Mouse (Mus musculus) MN1 (cell line): ENCODE measurements around the gene Tmem150a.

Experiments
- DNase-seq: peaks from one replicate; pipeline ENCODE4 v3.0.0-alpha.2; 2016; ENCODE audit warnings: low spot score

The Tmem150a gene

DNA sequence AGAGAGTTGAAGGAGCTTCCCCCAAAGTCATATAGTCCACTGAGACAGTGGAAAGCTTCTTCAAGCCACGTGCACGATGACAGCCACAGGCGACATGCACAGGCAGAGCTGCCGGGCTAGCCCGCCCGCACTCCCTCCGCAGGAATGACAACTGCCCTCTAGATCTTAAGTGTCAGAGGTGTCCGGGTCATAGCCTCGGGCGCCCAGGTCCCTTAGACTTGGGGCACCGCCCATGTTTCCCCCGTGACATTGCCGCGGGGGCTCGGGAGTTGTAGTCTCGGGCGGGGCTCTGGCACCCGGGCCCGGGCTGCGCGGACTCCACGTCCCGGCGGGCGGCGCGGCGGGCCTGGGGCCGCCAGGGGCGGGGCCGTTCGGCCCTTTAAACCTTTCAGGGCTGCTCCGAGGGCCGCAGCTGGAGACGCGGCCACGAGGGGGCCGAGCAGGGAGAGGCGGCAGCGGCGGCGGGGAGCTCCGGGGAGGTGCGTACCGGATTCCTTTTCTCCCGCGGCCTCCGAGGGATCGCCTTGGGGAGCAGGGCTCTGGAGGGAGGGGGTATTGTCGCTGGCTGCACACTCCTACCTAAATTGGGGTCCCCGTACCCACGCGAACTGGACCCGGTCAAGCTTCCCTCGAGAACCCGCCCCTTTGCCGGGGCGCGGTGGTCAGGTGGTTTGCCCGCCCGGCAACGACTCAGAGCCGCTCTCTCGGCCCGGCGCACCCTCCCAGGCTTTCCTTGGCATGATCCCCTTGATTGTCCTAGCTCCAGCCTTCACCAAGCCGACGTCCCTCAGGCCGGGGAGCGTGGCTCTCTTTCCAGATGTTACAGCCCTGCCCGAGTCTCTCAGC, at the start of gene Tmem150a:
TSS of gene Tmem150a (plus strand) at position 382 of the 846 bp plus-strand sequence.
- peak; percentile 86 for DNase-seq

- DNase-seq: no peak
Measured at GRCm38 (mm10) chr6:72312198-72312597, 43.0 kb upstream of the Tmem150a start.

GRCm38 (mm10) chr6:72313124-72313867, 42.0 kb upstream of the Tmem150a start:
- no peak for DNase-seq

GRCm38 (mm10) chr6:72315384-72315783, 39.9 kb upstream of the Tmem150a start:
- DNase-seq: no peak

DNA sequence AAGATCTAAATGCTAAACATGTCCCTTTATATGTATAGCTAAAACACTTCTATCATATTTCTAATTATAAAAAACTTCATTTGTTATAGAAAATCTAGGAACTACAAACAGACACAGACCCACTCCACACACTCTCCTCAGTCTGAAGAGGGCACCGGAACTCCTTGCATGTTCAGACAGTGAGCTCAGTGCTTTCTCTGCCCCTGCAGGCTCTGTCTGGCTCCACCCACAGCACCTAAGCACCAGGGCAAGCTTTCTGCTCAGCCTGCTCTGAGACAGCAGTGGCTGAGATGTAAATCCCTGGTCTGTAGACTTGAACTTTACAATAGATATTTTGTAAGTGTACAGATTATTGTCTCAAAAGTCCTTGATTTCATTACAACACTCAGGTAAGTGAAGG, 39.2 kb upstream of the Tmem150a start:
- no peak for DNase-seq

- no peak for DNase-seq
Measured at GRCm38 (mm10) chr6:72318440-72318839, 36.8 kb upstream of the Tmem150a start.

DNA sequence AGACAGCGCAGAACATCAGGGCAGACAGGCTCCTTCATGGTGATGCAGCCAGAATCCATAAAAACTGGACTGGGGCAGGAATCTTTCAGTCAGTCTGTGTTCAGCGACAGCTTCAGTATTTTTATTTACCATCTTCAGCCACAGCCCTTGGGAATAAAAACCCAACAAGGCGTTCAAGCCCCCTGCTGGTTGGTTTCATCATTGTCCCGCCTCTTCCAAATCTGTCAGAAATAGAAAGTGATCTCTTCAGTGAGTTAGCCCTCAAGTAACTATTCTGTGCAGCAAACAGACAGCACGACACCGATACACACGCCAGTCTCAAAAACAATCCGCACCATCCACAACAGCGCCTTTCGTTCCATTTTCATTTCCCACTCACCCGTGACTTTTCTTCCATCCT, 36.2 kb upstream of the Tmem150a start:
- DNase-seq: peak; percentile 59

GRCm38 (mm10) chr6:72322936-72323335, 32.3 kb upstream of the Tmem150a start:
- no peak for DNase-seq

- DNase-seq: no peak
Measured at GRCm38 (mm10) chr6:72323786-72324508, 31.3 kb upstream of the Tmem150a start.

GRCm38 (mm10) chr6:72326274-72326673, 29.0 kb upstream of the Tmem150a start:
- DNase-seq: peak; percentile 42

DNA sequence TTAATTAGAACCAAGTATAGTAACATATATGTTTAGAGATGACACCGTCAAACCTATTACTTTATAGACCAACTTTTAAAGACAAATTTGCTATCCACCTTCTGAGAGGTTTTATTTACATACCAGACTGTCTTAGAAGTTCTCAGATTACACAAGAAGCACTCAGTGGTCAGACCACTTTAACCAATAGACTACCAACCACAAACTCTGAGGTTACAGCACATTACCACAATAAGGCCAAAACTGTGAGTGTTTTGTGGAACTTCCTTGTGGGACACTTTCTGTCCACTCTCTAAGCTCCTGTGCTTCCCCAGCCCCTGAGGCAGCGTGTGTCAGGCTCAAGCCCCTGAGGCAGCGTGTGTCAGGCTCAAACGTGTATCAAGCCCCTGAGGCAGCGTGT, 26.2 kb upstream of the Tmem150a start:
- DNase-seq: no peak

GRCm38 (mm10) chr6:72330133-72330532, 25.1 kb upstream of the Tmem150a start:
- no peak for DNase-seq

DNA sequence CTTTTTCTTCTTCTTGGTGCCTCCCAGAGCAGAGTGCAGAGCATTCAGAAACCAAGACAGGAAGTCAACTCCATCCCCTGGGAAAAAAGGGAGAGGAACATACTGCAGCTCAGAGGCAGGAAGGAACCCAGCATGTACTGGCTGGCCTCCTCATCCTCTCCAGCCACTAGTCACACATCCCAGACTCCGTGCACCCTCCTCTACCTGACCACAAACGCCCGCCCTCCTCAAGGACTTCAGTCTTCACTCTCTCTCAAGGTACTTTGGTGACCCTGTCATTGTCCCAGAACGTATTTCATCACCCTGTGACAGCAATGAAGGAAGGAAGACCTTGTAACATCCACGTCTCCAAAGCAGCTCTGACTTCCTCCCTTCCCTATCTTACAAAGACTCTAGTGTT, 22.1 kb upstream of the Tmem150a start:
- no peak for DNase-seq

DNA sequence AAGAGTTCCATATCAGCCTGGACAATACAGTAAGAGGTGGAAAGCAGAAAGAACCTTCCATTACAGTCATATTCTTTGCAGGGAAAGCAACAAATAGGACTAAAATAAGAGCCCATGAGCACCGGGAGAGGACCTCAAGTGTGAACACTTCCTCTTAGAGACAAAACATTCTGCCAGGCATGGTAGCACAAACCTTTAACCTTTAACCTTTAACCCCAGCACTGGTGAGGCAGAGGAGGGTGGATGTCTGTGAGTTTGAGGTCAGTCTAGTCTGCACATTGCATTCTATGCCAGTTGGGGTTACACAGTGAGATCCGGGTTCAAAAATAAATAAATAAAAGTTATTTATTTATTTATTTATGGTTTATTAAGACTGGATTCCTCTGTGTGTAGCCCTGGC, 14.8 kb upstream of the Tmem150a start:
- no peak for DNase-seq

- no peak for DNase-seq
Measured at GRCm38 (mm10) chr6:72344396-72345073, 10.7 kb upstream of the Tmem150a start.

DNA sequence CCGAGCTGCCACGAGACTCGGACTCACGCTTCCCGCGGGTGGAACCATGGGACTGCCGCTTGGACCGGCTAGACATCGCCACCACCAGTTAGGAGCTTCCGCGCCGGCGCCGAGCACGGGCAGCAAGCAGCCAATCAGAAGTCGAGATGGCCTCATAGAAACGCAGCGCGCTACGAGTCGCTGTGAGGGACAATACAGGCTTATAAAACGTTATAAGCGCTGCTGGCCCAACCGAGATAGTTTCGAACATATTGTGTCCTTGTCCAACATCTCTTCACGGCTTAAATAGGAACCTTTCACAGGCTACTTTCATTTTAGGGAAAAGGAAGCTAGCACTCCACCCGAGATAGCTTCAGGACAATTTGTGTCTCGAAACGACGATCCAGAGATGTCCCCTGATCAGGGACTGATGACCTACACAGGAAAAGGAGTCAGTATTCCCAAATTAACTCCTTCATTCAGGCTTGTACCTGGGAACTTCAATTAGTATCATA, 10.1 kb upstream of the Tmem150a start, which contains the start of gene Usp39:
TSS of gene Usp39 (minus strand) at position 111 of the 494 bp plus-strand sequence.
- DNase-seq: peak; percentile 96

DNA sequence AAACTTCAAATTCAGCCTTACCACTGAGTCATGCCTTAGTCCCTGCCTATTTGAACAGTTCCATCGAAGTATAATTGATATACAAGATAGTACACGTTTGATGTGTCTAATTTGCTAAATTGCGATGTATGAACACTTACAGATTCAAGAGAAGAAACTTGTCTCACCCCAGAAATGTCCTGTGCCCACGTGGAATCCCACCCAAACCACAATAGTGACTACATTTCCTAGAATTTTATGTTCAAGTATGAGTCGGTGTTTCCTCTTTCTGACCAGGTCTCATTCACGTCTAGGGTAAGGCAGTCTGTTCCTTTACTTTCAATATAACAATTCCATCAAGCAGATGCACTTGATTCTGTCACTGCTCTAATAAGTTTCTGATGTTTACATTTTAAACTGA, 9.6 kb upstream of the Tmem150a start:
- no peak for DNase-seq

DNA sequence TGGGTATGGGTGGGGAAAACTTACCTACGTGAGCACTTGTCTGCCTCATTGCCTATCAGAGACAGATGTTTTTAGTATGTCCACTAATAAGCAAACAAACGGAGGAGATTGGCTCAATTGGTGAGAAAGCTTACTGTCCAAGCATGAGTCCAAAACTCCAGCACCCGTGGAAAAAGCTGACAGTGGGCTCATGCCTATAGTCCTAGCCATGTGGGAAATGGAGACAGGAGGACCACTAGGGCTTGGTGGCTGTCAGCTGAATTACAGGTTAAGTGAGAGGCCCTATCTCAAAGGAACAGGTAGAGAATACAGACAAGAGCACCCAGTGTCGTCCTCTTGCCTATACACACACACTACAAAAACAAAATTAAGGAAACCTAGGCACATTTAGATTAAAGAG, 9.0 kb upstream of the Tmem150a start:
- no peak for DNase-seq

DNA sequence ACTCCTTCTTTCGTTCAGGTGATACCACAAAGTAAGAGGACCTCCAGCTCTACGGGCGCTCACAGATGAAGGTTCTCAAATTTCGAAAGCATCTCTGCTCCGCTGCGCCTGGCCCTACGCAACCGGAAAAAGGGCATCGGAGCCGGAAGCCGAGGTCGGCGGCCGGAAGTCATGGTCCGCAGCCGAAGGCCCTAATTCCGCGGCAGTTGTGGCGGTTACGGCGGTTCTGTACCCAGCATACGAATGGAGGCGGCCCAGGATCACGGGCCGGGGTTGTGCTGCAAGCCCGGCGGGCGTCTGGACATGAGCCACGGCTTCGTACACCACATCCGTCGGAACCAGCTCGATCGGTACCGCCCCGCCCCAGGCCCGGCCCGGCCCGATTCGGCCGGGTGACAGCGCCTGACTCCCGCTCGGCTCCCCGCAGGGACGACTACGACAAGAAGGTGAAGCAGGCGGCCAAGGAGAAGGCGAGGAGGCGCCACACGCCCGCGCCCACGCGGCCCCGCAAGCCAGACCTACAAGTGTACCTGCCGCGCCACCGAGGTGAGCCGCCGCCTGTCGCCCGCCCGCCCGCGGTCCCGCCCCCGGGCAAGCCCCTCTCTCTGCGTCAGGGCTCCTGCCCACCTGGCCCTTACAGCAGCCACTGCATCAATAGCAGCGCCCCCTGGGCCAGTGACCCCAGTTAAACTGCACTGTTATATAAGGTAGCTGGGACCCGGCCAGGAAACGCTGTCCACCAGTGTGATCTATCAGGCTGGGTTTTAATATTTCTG, 7.9 kb upstream of the Tmem150a start, which contains the start of gene 0610030E20Rik:
TSS of gene 0610030E20Rik (plus strand) at position 152 of the 776 bp plus-strand sequence.
- peak; percentile 82 for DNase-seq

- no peak for DNase-seq
Measured at GRCm38 (mm10) chr6:72348411-72348810, 6.8 kb upstream of the Tmem150a start.

DNA sequence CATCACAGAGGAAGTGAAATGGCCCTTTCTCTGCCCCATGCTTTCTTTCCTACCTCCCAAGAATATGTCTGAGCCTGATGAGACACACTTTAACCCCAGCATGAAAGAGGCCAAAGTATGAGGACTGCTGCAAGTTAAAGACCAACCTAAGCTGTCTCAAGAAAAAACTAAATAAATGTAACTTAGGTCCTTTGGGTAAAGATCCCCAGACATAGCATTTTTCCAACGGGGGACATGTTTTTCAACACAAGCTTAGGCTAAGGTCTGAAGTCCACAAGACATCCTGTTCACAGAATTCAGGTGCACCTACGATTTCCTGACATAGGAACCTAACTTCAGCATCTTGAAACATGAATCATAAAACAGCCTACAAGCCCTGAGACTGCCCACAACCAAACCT, 5.0 kb upstream of the Tmem150a start:
- DNase-seq: no peak
